Mouse (Mus musculus): ENCODE data around the gene Trim27. TPM values are rescaled to one million over a fixed set of nuclear protein-coding genes. Genes with fewer than 3 reads are reported as not detected.

The Trim27 gene
- total RNA-seq, 2 experiments from 2014 or later, result 22.3 to 22.7 TPM

- intact Hi-C loops (cut with DNase I), result loop anchor here (2.0 to 5.0 kb wide), 3 partner anchors 28 to 127 kb away; no protein-coding TSS in a partner anchor
- peak; percentile 92 to 94 for DNase-seq
Measured at GRCm38 (mm10) chr13:21200043-21200999, 21.1 kb downstream of the Trim27 start.

- DNase-seq, result peak; percentile 41 to 56
- intact Hi-C loops (cut with DNase I), result no loop called here
Measured at GRCm38 (mm10) chr13:21215275-21215983, 36.2 kb downstream of the Trim27 start.

- DNase-seq, result no peak
- intact Hi-C loops (cut with DNase I), result no loop called here
Measured at GRCm38 (mm10) chr13:21216781-21217180, 37.5 kb downstream of the Trim27 start.

- no peak for DNase-seq
- intact Hi-C loops (cut with DNase I), result no loop called here
Measured at GRCm38 (mm10) chr13:21221656-21222462, 42.6 kb downstream of the Trim27 start.

GRCm38 (mm10) chr13:21222463-21223022 lies 43.3 kb downstream of the Trim27 start:
- intact Hi-C loops (cut with DNase I), result no loop called here

GRCm38 (mm10) chr13:21223242-21223655 lies 44.0 kb downstream of the Trim27 start:
- peak in 1 of 2 experiments; percentile 2 for DNase-seq
- intact Hi-C loops (cut with DNase I), result no loop called here

More at GRCm38 (mm10) chr13:21222463-21223022, 43.3 kb downstream of the Trim27 start:
- peak; percentile 79 to 83 for DNase-seq

- intact Hi-C loops (cut with DNase I), result no loop called here
- no peak for DNase-seq
Measured at GRCm38 (mm10) chr13:21224376-21224775, 45.1 kb downstream of the Trim27 start.

- no peak for DNase-seq
- intact Hi-C loops (cut with DNase I), result no loop called here
Measured at GRCm38 (mm10) chr13:21225206-21225605, 46.0 kb downstream of the Trim27 start.

- DNase-seq, result no peak
- intact Hi-C loops (cut with DNase I), result no loop called here
Measured at GRCm38 (mm10) chr13:21226031-21226430, 46.8 kb downstream of the Trim27 start.

- DNase-seq, result peak; percentile 71 to 74
Measured at GRCm38 (mm10) chr13:21233732-21234705, 54.8 kb downstream of the Trim27 start.

GRCm38 (mm10) chr13:21236714-21237113 lies 57.5 kb downstream of the Trim27 start:
- intact Hi-C loops (cut with DNase I), result no loop called here
- DNase-seq, result no peak

More at GRCm38 (mm10) chr13:21233732-21234705, 54.8 kb downstream of the Trim27 start:
- intact Hi-C loops (cut with DNase I), result loop anchor here (2.0 to 5.0 kb wide), 2 partner anchors 41 to 72 kb away; no protein-coding TSS in a partner anchor

- intact Hi-C loops (cut with DNase I), result no loop called here
- no peak for DNase-seq
Measured at GRCm38 (mm10) chr13:21237161-21237560, 57.9 kb downstream of the Trim27 start.

- DNase-seq, result no peak
- intact Hi-C loops (cut with DNase I), result no loop called here
Measured at GRCm38 (mm10) chr13:21240788-21241187, 61.5 kb downstream of the Trim27 start.

GRCm38 (mm10) chr13:21242408-21243125 lies 63.3 kb downstream of the Trim27 start:
- intact Hi-C loops (cut with DNase I), result no loop called here
- no peak for DNase-seq

- DNase-seq, result no peak
- intact Hi-C loops (cut with DNase I), result no loop called here
Measured at GRCm38 (mm10) chr13:21243196-21243595, 64.0 kb downstream of the Trim27 start.

- intact Hi-C loops (cut with DNase I), result no loop called here
- DNase-seq, result no peak
Measured at GRCm38 (mm10) chr13:21244089-21244488, 64.8 kb downstream of the Trim27 start.

Data from heart, postnatal 14 days (tissue).